Mouse (Mus musculus) stomach, adult 2 months (tissue): ENCODE results near the gene Phyhipl. TPM values are rescaled to one million over a fixed set of nuclear protein-coding genes. Genes with fewer than 3 reads are reported as not detected.

ENCODE experiments used
- polyA plus RNA-seq: library from polyadenylated mRNA; depleted of rRNA; stranded (reverse); fragments of >200 nt; gene quantifications from 2 replicates; pipeline ENCODE4 v1.2.3, GENCODE M21; 2012; rRNA removed

The Phyhipl gene
- polyA plus RNA-seq, result 0.10 and 0.39 TPM in 2 replicates

GRCm38 (mm10) chr10:70655828-70656227 is at the start of gene Phyhipl:
Phyhipl (minus strand) TSS chr10:70655965.

Other genes starting within 250 kb of the Phyhipl start
- gene Fam13c, start 215.5 kb downstream of the Phyhipl start, polyA plus RNA-seq, result 1.2 TPM in 2 replicates